Mouse (Mus musculus) hindbrain, postnatal 0 days (tissue): ENCODE results near the gene Efs. TPM values are rescaled to one million over a fixed set of nuclear protein-coding genes. Genes with fewer than 3 reads are reported as not detected.
"Not testable (repeated sequence)": the region's sequence is repeated elsewhere in the genome, so short reads cannot be mapped to it uniquely, and the experiment has no call there.

Experiments
- ATAC-seq: fragments of 200-750 bp; cut with Nextera tagmentation; 2 replicates; pipeline ENCODE4 v1.8.0; 2017; ENCODE audit warnings: mild to moderate bottlenecking, moderate TSS enrichment, moderate library complexity
- DNase-seq: peaks from one replicate; pipeline ENCODE4 v3.0.0-alpha.2; 2015; ENCODE audit warnings: low spot score
- H3K27ac ChIP-seq: fragments of 300-500 bp; sonication (generic); 2 replicates; pipeline ENCODE4 v1.5.1; 2014; ENCODE audit warnings: mild to moderate bottlenecking
- H3K27me3 ChIP-seq: fragments of 300-500 bp; sonication (generic); 2 replicates; pipeline ENCODE4 v1.6.1; 2014; ENCODE audit warnings: low read length, mixed read lengths; ENCODE audit not compliant: insufficient read depth
- H3K36me3 ChIP-seq: fragments of 300-500 bp; sonication (generic); 2 replicates; pipeline ENCODE4 v1.6.1; 2014; ENCODE audit warnings: low read length, mixed read lengths; ENCODE audit not compliant: insufficient read depth
- H3K4me1 ChIP-seq: fragments of 300-500 bp; sonication (generic); 2 replicates; pipeline ENCODE4 v1.6.1; 2014; ENCODE audit warnings: antibody characterized with exemption, low read length, mixed read lengths; ENCODE audit not compliant: insufficient read depth
- H3K4me2 ChIP-seq: fragments of 300-500 bp; sonication (generic); 2 replicates; pipeline ENCODE4 v1.6.1; 2014; ENCODE audit warnings: low read depth, mild to moderate bottlenecking, low read length, moderate library complexity, mixed read lengths
- H3K4me3 ChIP-seq: fragments of 300-500 bp; sonication (generic); 2 replicates; pipeline ENCODE4 v1.5.1; 2014; ENCODE audit warnings: low read length
- H3K9ac ChIP-seq: fragments of 300-500 bp; sonication (generic); replicated peaks from 2 replicates; pipeline ENCODE4 v1.6.1; 2014; ENCODE audit warnings: mild to moderate bottlenecking, low read length, moderate library complexity, mixed read lengths
- H3K9me3 ChIP-seq: fragments of 300-500 bp; sonication (generic); 2 replicates; pipeline ENCODE4 v1.6.1; 2016; ENCODE audit warnings: low read length, mixed read lengths
- CTCF ChIP-seq: IDR thresholded peaks from 2 replicates; pipeline ENCODE4 v1.5.1; 2016; ENCODE audit warnings: antibody characterized with exemption, control low read depth, low read depth
- WGBS: fragments of 180-500 bp; shearing (Covaris S2); extraction: QIAGEN DNeasy Blood & Tissue Kit; methylation state at CpG from one replicate; pipeline ENCODE4 v1.1.7; 2014; 5-methylcytosine and 5-hydroxymethylcytosine counted together
- polyA plus RNA-seq: library from polyadenylated mRNA; unstranded; fragments of >200 nt; fragmentation: Nextera tagmentation; extraction: Ambion mirVana; gene quantifications from 2 replicates; pipeline ENCODE4 v1.2.1, GENCODE M21; 2015
- total RNA-seq: library from RNA; depleted of rRNA; stranded (reverse); fragments of >200 nt; gene quantifications from 2 replicates; pipeline ENCODE4 v1.2.3, GENCODE M21; 2014; rRNA removed

Efs gene
- total RNA-seq (38.0 and 43.1 TPM in 2 replicates), polyA plus RNA-seq (12.9 and 13.8 TPM in 2 replicates)

GRCm38 (mm10) chr14:54925349-54926342 lies at the start of gene Efs:
Gene Efs, minus strand, starts transcription at chr14:54926126.
- Histone ChIP-seq H3K4me2 (peak within 1 kb of the TSS; percentile 98), H3K4me3 (peak within 1 kb of the TSS; percentile 53), H3K9ac (peak within 1 kb of the TSS; percentile 78), H3K9me3 (no peaks in the 10 kb centered on the region), H3K36me3 (no peaks in the 10 kb centered on the region), H3K27me3 (no peaks in the 10 kb centered on the region), H3K27ac (peak within 1 kb of the TSS; percentile 95), H3K4me1 (peaks cover 22% of the 10 kb centered on the region; the same call in 1 of the 2 replicates)
- DNase-seq (peak; percentile 77), ATAC-seq (peak; percentile 67)
- TF ChIP-seq CTCF = no peak
- WGBS = 3% methylated on average over 43 of the region's 57 CpGs

DNA sequence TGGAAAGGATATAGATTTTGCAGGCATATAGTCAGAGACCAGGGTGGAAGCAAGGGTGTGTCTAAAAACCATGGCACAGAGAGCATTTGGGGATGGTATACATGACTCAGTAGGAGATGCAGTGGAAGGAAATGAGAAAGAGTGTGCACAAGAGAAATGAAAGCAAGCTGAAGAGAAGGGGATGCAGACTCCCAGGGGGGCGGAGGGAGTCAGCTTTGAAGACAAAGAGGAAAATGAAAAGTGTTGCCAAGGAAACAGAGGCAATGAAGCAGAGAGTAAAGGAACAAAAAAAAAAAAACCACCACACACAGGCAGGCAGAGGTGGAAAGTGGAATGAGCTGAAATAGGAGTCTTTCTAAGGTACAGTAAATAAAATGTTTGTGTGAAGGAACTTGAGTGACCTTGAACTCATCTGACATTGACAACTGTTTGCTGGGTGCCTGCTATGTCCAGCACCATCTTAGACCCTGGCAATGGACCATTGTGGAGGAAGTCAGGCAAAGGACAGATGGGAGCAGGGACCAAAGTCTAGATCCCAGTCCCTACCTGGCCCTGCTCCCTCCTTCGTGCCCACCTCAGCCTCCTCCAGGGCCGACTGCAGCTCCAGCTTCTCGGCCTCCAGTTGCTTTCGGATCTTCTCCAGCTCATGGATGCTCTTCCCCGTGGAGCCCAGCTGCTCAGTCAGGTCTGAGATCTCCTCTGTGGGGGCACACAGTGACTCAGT lies 48.3 kb upstream of the Efs start:
- no peak overlapping the region for H3K9ac ChIP-seq
- WGBS = 54% methylated on average over 6 of the region's 6 CpGs
- TF ChIP-seq CTCF = no peak

DNA sequence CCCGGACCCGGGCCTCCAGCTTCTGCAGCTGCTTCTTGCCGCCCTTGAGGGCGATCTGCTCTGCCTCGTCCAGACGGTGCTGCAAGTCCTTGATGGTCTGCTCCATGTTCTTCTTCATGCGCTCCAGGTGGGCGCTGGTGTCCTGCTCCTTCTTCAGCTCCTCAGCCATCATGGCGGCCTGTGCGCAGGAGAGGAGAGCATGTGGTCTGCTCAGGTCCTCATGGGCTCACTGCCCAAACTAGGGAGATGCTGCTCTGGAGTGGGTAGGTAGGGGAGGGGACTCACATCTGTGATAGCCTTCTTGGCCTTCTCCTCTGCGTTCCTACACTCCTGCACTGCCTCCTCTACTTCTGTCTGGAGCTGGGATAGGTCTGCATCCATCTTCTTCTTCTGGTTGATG lies 46.9 kb upstream of the Efs start:
- H3K4me2 ChIP-seq, DNase-seq, H3K36me3 ChIP-seq, H3K9me3 ChIP-seq, H3K27me3 ChIP-seq, H3K9ac ChIP-seq, H3K4me1 ChIP-seq, ATAC-seq, H3K4me3 ChIP-seq: not testable (repeated sequence)
- WGBS = 97% methylated on average over 7 of the region's 11 CpGs
- peak overlapping the region; percentile 82; the same call in 1 of the 2 replicates for H3K27ac ChIP-seq

More for the DNA sequence above, 48.3 kb upstream of the Efs start:
- ATAC-seq (peak; percentile 74), DNase-seq (peak; percentile 81)
- Histone ChIP-seq H3K4me2 (no peak overlapping the region), H3K27ac (peak overlapping the region; percentile 82), H3K4me1 (peaks cover 6% of the 10 kb centered on the region; the same call in 1 of the 2 replicates), H3K27me3 (no peaks in the 10 kb centered on the region), H3K4me3 (no peak overlapping the region), H3K36me3 (no peaks in the 10 kb centered on the region), H3K9me3 (no peaks in the 10 kb centered on the region)

GRCm38 (mm10) chr14:54968344-54968743 lies 42.4 kb upstream of the Efs start:
- no peak for TF ChIP-seq CTCF
- no peak for DNase-seq
- Histone ChIP-seq H3K27ac (no peak overlapping the region), H3K4me2 (no peak overlapping the region), H3K9ac (no peak overlapping the region), H3K9me3 (no peaks in the 10 kb centered on the region), H3K36me3 (no peaks in the 10 kb centered on the region), H3K4me3 (no peak overlapping the region), H3K4me1 (no peaks in the 10 kb centered on the region), H3K27me3 (no peaks in the 10 kb centered on the region)
- ATAC-seq = no peak

DNA sequence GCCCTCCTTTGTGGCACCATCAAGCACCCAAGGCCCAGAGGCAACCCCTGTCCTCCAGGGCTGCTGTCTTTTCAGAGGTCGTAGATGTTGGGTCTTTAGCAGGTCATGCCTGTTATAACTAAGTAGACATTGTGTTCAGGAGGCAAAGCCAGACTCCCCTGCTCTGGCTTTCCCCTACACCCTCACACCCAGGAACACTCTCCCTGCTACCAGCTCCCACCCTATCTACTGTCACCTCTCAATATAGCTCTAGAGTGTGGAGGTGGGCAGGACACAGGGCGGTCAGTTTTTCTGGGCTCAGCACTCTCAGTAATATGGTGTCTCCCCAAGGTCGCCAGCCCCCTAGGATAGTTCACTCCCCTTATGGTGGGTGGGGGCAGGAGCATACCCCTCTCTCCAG lies 41.9 kb upstream of the Efs start:
- Histone ChIP-seq H3K4me3 (no peak overlapping the region), H3K36me3 (no peaks in the 10 kb centered on the region), H3K27ac (no peak overlapping the region), H3K9me3 (no peaks in the 10 kb centered on the region), H3K4me1 (no peaks in the 10 kb centered on the region), H3K27me3 (no peaks in the 10 kb centered on the region), H3K4me2 (no peak overlapping the region), H3K9ac (no peak overlapping the region)
- DNase-seq (no peak), ATAC-seq (no peak)
- 86% methylated on average over 3 of the region's 3 CpGs for WGBS
- no peak for TF ChIP-seq CTCF

- no peaks in the 10 kb centered on the region for H3K27me3 ChIP-seq
- H3K9ac ChIP-seq = no peak within 1 kb of the TSS
- no peak within 1 kb of the TSS for H3K27ac ChIP-seq
- no peak within 1 kb of the TSS for H3K4me3 ChIP-seq
- ATAC-seq (no peak), DNase-seq (no peak)
- WGBS = 73% methylated on average over 7 of the region's 7 CpGs
- no peaks in the 10 kb centered on the region for H3K36me3 ChIP-seq
- H3K9me3 ChIP-seq = no peaks in the 10 kb centered on the region
- TF ChIP-seq CTCF = no peak
- no peak within 1 kb of the TSS for H3K4me2 ChIP-seq
- H3K4me1 ChIP-seq = no peaks in the 10 kb centered on the region
These were observed 40.5 kb upstream of the Efs start, which contains the start of gene Myh6 for GRCm38 (mm10) chr14:54966320-54966977. Gene Myh6, minus strand, starts transcription at chr14:54966927.
